Mouse (Mus musculus): ENCODE measurements around the gene Prcd.
"Not testable (repeated sequence)": the region's sequence is repeated elsewhere in the genome, so short reads cannot be mapped to it uniquely, and the experiment has no call there.

Prcd gene

GRCm38 (mm10) chr11:116653234-116653633 is at the start of gene Prcd:
TSS of gene Prcd (plus strand) at chr11:116653534.
- DNase-seq (ENCODE audit: low spot score) = no peak

GRCm38 (mm10) chr11:116604097-116604496 is 49.2 kb upstream of the Prcd start:
- no peak for DNase-seq (ENCODE audit: low spot score)

- DNase-seq (ENCODE audit: low spot score) = no peak
Measured at GRCm38 (mm10) chr11:116607717-116608116, 45.6 kb upstream of the Prcd start.

- DNase-seq (ENCODE audit: low spot score) = no peak
Measured at GRCm38 (mm10) chr11:116609965-116610630, 43.2 kb upstream of the Prcd start.

- not testable (repeated sequence) for DNase-seq (ENCODE audit: low spot score)
Measured at GRCm38 (mm10) chr11:116611168-116611567, 42.2 kb upstream of the Prcd start.

GRCm38 (mm10) chr11:116611883-116612282 is 41.5 kb upstream of the Prcd start:
- DNase-seq (ENCODE audit: low spot score) = no peak

GRCm38 (mm10) chr11:116612554-116612953 is 40.8 kb upstream of the Prcd start:
- DNase-seq (ENCODE audit: low spot score) = no peak

- no peak for DNase-seq (ENCODE audit: low spot score)
Measured at GRCm38 (mm10) chr11:116613234-116613633, 40.1 kb upstream of the Prcd start.

GRCm38 (mm10) chr11:116615735-116616437 is 37.4 kb upstream of the Prcd start:
- peak; percentile 86 for DNase-seq (ENCODE audit: low spot score)

GRCm38 (mm10) chr11:116616438-116617118 is 36.8 kb upstream of the Prcd start:
- DNase-seq (ENCODE audit: low spot score) = no peak

- peak; percentile 73 for DNase-seq (ENCODE audit: low spot score)
Measured at GRCm38 (mm10) chr11:116617641-116618040, 35.7 kb upstream of the Prcd start.

GRCm38 (mm10) chr11:116618666-116619065 is 34.7 kb upstream of the Prcd start:
- DNase-seq (ENCODE audit: low spot score) = no peak

GRCm38 (mm10) chr11:116619156-116619555 is 34.2 kb upstream of the Prcd start:
- peak; percentile 79 for DNase-seq (ENCODE audit: low spot score)

GRCm38 (mm10) chr11:116619561-116619960 is 33.8 kb upstream of the Prcd start:
- DNase-seq (ENCODE audit: low spot score) = no peak

- peak; percentile 84 for DNase-seq (ENCODE audit: low spot score)
Measured at GRCm38 (mm10) chr11:116620073-116620472, 33.3 kb upstream of the Prcd start.

GRCm38 (mm10) chr11:116620559-116621253 is 32.6 kb upstream of the Prcd start:
- no peak for DNase-seq (ENCODE audit: low spot score)

GRCm38 (mm10) chr11:116621258-116621704 is 32.1 kb upstream of the Prcd start:
- DNase-seq (ENCODE audit: low spot score) = peak; percentile 95

GRCm38 (mm10) chr11:116623281-116624124 is 29.8 kb upstream of the Prcd start:
- DNase-seq (ENCODE audit: low spot score) = no peak

GRCm38 (mm10) chr11:116624131-116624832 is 29.1 kb upstream of the Prcd start:
- DNase-seq (ENCODE audit: low spot score) = peak; percentile 87

- DNase-seq (ENCODE audit: low spot score) = no peak
Measured at GRCm38 (mm10) chr11:116625081-116626000, 28.0 kb upstream of the Prcd start.

All from lung, postnatal 25 days (tissue).